Mouse (Mus musculus) MEL (cell line): ENCODE results near the gene Cyp4f14. TPM values are rescaled to one million over a fixed set of nuclear protein-coding genes. Genes with fewer than 3 reads are reported as not detected.

Source experiments
- DNase-seq: peaks from one replicate; pipeline ENCODE4 v3.0.0; 2011; ENCODE audit warnings: low read depth, low spot score
- H3K27ac ChIP-seq: 2 replicates; pipeline ENCODE4 v1.5.1; 2012; ENCODE audit warnings: low read depth, mild to moderate bottlenecking, control low read depth, low read length, moderate library complexity; ENCODE audit not compliant: control insufficient read depth
- H3K27me3 ChIP-seq, 2 experiments: fragments of 150-350 bp in 1 of 2; sonication (generic) in 1 of 2; 2 replicates each; pipeline ENCODE4 v1.6.1; 2012; ENCODE audit warnings: low read length in 2 of 2, mild to moderate bottlenecking in 2 of 2, improper control_type of control experiment in 1 of 2, moderate library complexity in 1 of 2; ENCODE audit not compliant: insufficient read depth in 2 of 2, control insufficient read depth in 1 of 2
- H3K36me3 ChIP-seq, 2 experiments: 2 replicates each; pipeline ENCODE4 v1.6.1; 2012 to 2014; ENCODE audit warnings: low read length in 2 of 2, improper control_type of control experiment in 1 of 2, inconsistent platforms in 1 of 2, mild to moderate bottlenecking in 1 of 2; ENCODE audit not compliant: insufficient read depth in 2 of 2, control insufficient read depth in 1 of 2
- H3K4me1 ChIP-seq, 2 experiments: fragments of 150-350 bp in 1 of 2; sonication (generic) in 1 of 2; 2 replicates each; pipeline ENCODE4 v1.6.1; 2012; ENCODE audit warnings: low read length in 2 of 2, improper control_type of control experiment in 1 of 2, mild to moderate bottlenecking in 1 of 2; ENCODE audit not compliant: insufficient read depth in 2 of 2, control insufficient read depth in 1 of 2
- H3K4me3 ChIP-seq, 2 experiments: fragments of 150-350 bp in 1 of 2; sonication (generic) in 1 of 2; 2 replicates each; pipeline ENCODE4 v1.5.1; 2012; ENCODE audit warnings: low read depth in 2 of 2, low read length in 2 of 2, mild to moderate bottlenecking in 2 of 2, moderate library complexity in 2 of 2, control low read depth in 1 of 2, improper control_type of control experiment in 1 of 2; ENCODE audit not compliant: control insufficient read depth in 1 of 2, insufficient read depth in 1 of 2
- H3K79me2 ChIP-seq: 2 replicates; pipeline ENCODE4 v1.6.1; 2012; ENCODE audit warnings: mild to moderate bottlenecking, low read length, moderate library complexity; ENCODE audit not compliant: control insufficient read depth, poor library complexity, insufficient read depth
- H3K9ac ChIP-seq: 2 replicates; pipeline ENCODE4 v1.6.1; 2012; ENCODE audit warnings: low read depth, mild to moderate bottlenecking, control low read depth, low read length, moderate library complexity; ENCODE audit not compliant: control insufficient read depth, poor library complexity, severe bottlenecking
- H3K9me3 ChIP-seq: fragments of 150-350 bp; sonication (generic); replicated peaks from 2 replicates; pipeline ENCODE4 v1.6.1; 2012; ENCODE audit warnings: mild to moderate bottlenecking, low read length, improper control_type of control experiment, moderate library complexity; ENCODE audit not compliant: insufficient read depth
- BHLHE40 ChIP-seq: IDR thresholded peaks from 2 replicates; pipeline ENCODE4 v1.6.1; 2012; ENCODE audit warnings: low read depth, mild to moderate bottlenecking, inconsistent platforms, low read length, improper control_type of control experiment, borderline replicate concordance
- CHD1 ChIP-seq: IDR thresholded peaks from 2 replicates; pipeline ENCODE4 v1.6.1; 2012; ENCODE audit warnings: low read depth, mild to moderate bottlenecking, inconsistent platforms, low read length, improper control_type of control experiment
- CHD2 ChIP-seq: IDR thresholded peaks from 2 replicates; pipeline ENCODE4 v1.6.1; 2011; ENCODE audit warnings: low read length, improper control_type of control experiment
- CTCF ChIP-seq, 3 experiments: IDR thresholded peaks in 2 of 3; conservative IDR thresholded peaks in 1 of 3; 2 replicates each; pipeline ENCODE4 v1.5.1; 2011 to 2012; ENCODE audit warnings: low read length in 3 of 3, low read depth in 2 of 3, mild to moderate bottlenecking in 2 of 3, improper control_type of control experiment in 1 of 3, inconsistent platforms in 1 of 3, mixed read lengths in 1 of 3, moderate library complexity in 1 of 3; ENCODE audit not compliant: control insufficient read depth in 1 of 3, insufficient read depth in 1 of 3, poor library complexity in 1 of 3, severe bottlenecking in 1 of 3
- E2F4 ChIP-seq: IDR thresholded peaks from 2 replicates; pipeline ENCODE4 v1.6.1; 2011; ENCODE audit warnings: low read depth, low read length, improper control_type of control experiment, borderline replicate concordance
- ELF1 ChIP-seq: IDR thresholded peaks from 2 replicates; pipeline ENCODE4 v1.6.1; 2014; ENCODE audit warnings: low read depth, mild to moderate bottlenecking, inconsistent platforms, low read length, improper control_type of control experiment, moderate library complexity
- ETS1 ChIP-seq: IDR thresholded peaks from 2 replicates; pipeline ENCODE4 v1.6.1; 2012; ENCODE audit warnings: low read depth, mild to moderate bottlenecking, inconsistent platforms, low read length, improper control_type of control experiment, moderate library complexity
- HCFC1 ChIP-seq: IDR thresholded peaks from 2 replicates; pipeline ENCODE4 v1.6.1; 2012; ENCODE audit warnings: low read depth, mild to moderate bottlenecking, inconsistent platforms, low read length, improper control_type of control experiment, moderate library complexity
- JUND ChIP-seq: IDR thresholded peaks from 2 replicates; pipeline ENCODE4 v1.6.1; 2011; ENCODE audit warnings: low read depth, mild to moderate bottlenecking, improper control_type of control experiment, low read length
- KAT2A ChIP-seq: conservative IDR thresholded peaks from 2 replicates; pipeline ENCODE4 v1.6.1; 2012; ENCODE audit warnings: low read depth, low read length, improper control_type of control experiment, inconsistent platforms
- MAZ ChIP-seq: IDR thresholded peaks from 2 replicates; pipeline ENCODE4 v1.6.1; 2012; ENCODE audit warnings: low read depth, mild to moderate bottlenecking, inconsistent platforms, low read length, improper control_type of control experiment
- MXI1 ChIP-seq: IDR thresholded peaks from 2 replicates; pipeline ENCODE4 v1.6.1; 2011; ENCODE audit warnings: mild to moderate bottlenecking, low read depth, low read length, improper control_type of control experiment
- MYB ChIP-seq: IDR thresholded peaks from 2 replicates; pipeline ENCODE4 v1.6.1; 2011; ENCODE audit warnings: mild to moderate bottlenecking, low read depth, low read length, improper control_type of control experiment
- MYC ChIP-seq: IDR thresholded peaks from 2 replicates; pipeline ENCODE4 v1.6.1; 2011; ENCODE audit warnings: low read depth, mild to moderate bottlenecking, low read length, improper control_type of control experiment, moderate library complexity
- NELFE ChIP-seq: IDR thresholded peaks from 2 replicates; pipeline ENCODE4 v1.6.1; 2011; ENCODE audit warnings: low read depth, low read length, improper control_type of control experiment
- NRF1 ChIP-seq: IDR thresholded peaks from 2 replicates; pipeline ENCODE4 v1.6.1; 2014; ENCODE audit warnings: low read depth, mild to moderate bottlenecking, inconsistent platforms, low read length, improper control_type of control experiment, moderate library complexity; ENCODE audit not compliant: poor library complexity, insufficient read depth, severe bottlenecking
- POLR2A ChIP-seq, 2 experiments: IDR thresholded peaks; 2 replicates each; pipeline ENCODE4 v1.6.1; 2011 to 2012; ENCODE audit warnings: low read length in 2 of 2, mild to moderate bottlenecking in 2 of 2, control low read depth in 1 of 2, improper control_type of control experiment in 1 of 2, low read depth in 1 of 2, moderate library complexity in 1 of 2; ENCODE audit not compliant: control insufficient read depth in 1 of 2, insufficient read depth in 1 of 2, poor library complexity in 1 of 2
- POLR2AphosphoS5 ChIP-seq: IDR thresholded peaks from 2 replicates; pipeline ENCODE4 v1.6.1; 2012; ENCODE audit warnings: low read depth, borderline replicate concordance, mild to moderate bottlenecking, inconsistent platforms, low read length, moderate library complexity, mixed read lengths
- SIN3A ChIP-seq: IDR thresholded peaks from 2 replicates; pipeline ENCODE4 v1.6.1; 2012; ENCODE audit warnings: low read length, improper control_type of control experiment, inconsistent platforms
- SMC3 ChIP-seq: IDR thresholded peaks from 2 replicates; pipeline ENCODE4 v1.6.1; 2011; ENCODE audit warnings: low read depth, low read length, improper control_type of control experiment
- TAL1 ChIP-seq: IDR thresholded peaks from 2 replicates; pipeline ENCODE4 v1.6.1; 2012; ENCODE audit warnings: mild to moderate bottlenecking, inconsistent platforms, low read length, moderate library complexity, mixed read lengths
- TBP ChIP-seq: IDR thresholded peaks from 2 replicates; pipeline ENCODE4 v1.8.0; 2011; ENCODE audit warnings: low read depth, low read length, improper control_type of control experiment
- UBTF ChIP-seq: IDR thresholded peaks from 2 replicates; pipeline ENCODE4 v1.6.1; 2012; ENCODE audit warnings: low read depth, mild to moderate bottlenecking, inconsistent platforms, low read length, improper control_type of control experiment, moderate library complexity, borderline replicate concordance; ENCODE audit not compliant: insufficient read depth
- polyA plus RNA-seq, 2 experiments: library from polyadenylated mRNA; stranded (reverse) in 1 of 2; unstranded in 1 of 2; fragments of >175 nt in 1 of 2; fragments of >200 nt in 1 of 2; gene quantifications; 2 replicates each; pipeline versions ENCODE4 v1.2.1 to v1.2.4; 2012; ENCODE audit warnings: low replicate concordance in 2 of 2, low read depth in 1 of 2; ENCODE audit not compliant: insufficient read length in 2 of 2, insufficient read depth in 1 of 2, missing spikeins in 1 of 2
- total RNA-seq: library from RNA; depleted of rRNA; stranded (reverse); fragments of 300-350 nt; gene quantifications from 2 replicates; pipeline ENCODE4 v1.2.3, GENCODE M21; 2012

Gene Cyp4f14
- total and polyA plus RNA-seq, 3 experiments: not detected

GRCm38 (mm10) chr17:32927803-32928202, 10.7 kb upstream of the Cyp4f14 start:
- H3K27me3 ChIP-seq: no peaks in the 10 kb centered on the region
- H3K4me1 ChIP-seq: no peaks in the 10 kb centered on the region
- no peaks in the 10 kb centered on the region for H3K36me3 ChIP-seq
- no peaks in the 10 kb centered on the region for H3K9me3 ChIP-seq
- H3K9ac ChIP-seq: no peak overlapping the region
- H3K4me3 ChIP-seq: no peak overlapping the region
- no peak overlapping the region for H3K27ac ChIP-seq
- H3K79me2 ChIP-seq: no peaks in the 10 kb centered on the region
- no peak for DNase-seq
- TF ChIP-seq POLR2AphosphoS5: no peak
- TF ChIP-seq SIN3A: no peak
- no peak for TF ChIP-seq MAZ
- TF ChIP-seq POLR2A (IDR thresholded peaks at IDR 0.05; ENCODE audit: control insufficient read depth in 1 of 2, insufficient read depth in 1 of 2, low read depth in 1 of 2, low read length in 2 of 2, poor library complexity in 1 of 2): no peak
- no peak for TF ChIP-seq TAL1
- TF ChIP-seq BHLHE40: no peak
- TF ChIP-seq UBTF: no peak
- TF ChIP-seq MYB: no peak
- TF ChIP-seq CHD1: no peak

- Histone ChIP-seq H3K79me2 (no peaks in the 10 kb centered on the region), H3K9me3 (no peaks in the 10 kb centered on the region), H3K4me3 (no peak overlapping the region), H3K27me3 (no peaks in the 10 kb centered on the region), H3K27ac (no peak overlapping the region)
- DNase-seq: no peak
- TF ChIP-seq CTCF (IDR thresholded peaks at IDR 0.05 in 2 of 3, conservative IDR thresholded peaks at IDR 0.05 in 1 of 3; ENCODE audit: control insufficient read depth in 1 of 3, insufficient read depth in 1 of 3, low read depth in 2 of 3, low read length in 3 of 3, poor library complexity in 1 of 3, severe bottlenecking in 1 of 3): no peak
- TF ChIP-seq UBTF: no peak
- TF ChIP-seq E2F4: no peak
- no peak for TF ChIP-seq HCFC1
- no peak for TF ChIP-seq POLR2AphosphoS5
- TF ChIP-seq SIN3A: no peak
- TF ChIP-seq TAL1: no peak
- no peak for TF ChIP-seq KAT2A
- TF ChIP-seq, all 39 proteins: peak for 0
- no peaks in the 10 kb centered on the region for H3K36me3 ChIP-seq
- no peaks in the 10 kb centered on the region for H3K4me1 ChIP-seq
- no peak overlapping the region for H3K9ac ChIP-seq
Measured at GRCm38 (mm10) chr17:32924658-32925312, 7.6 kb upstream of the Cyp4f14 start.

GRCm38 (mm10) chr17:32923681-32924080, 6.5 kb upstream of the Cyp4f14 start:
- H3K4me3 ChIP-seq: no peak overlapping the region
- H3K9ac ChIP-seq: no peak overlapping the region
- no peaks in the 10 kb centered on the region for H3K27me3 ChIP-seq
- no peaks in the 10 kb centered on the region for H3K79me2 ChIP-seq
- no peaks in the 10 kb centered on the region for H3K9me3 ChIP-seq
- H3K27ac ChIP-seq: no peak overlapping the region
- H3K4me1 ChIP-seq: 0 out of 4 replicates have a peak, but pooled peaks cover 0 to 3% of the 10 kb centered on the region in 2 experiments
- no peaks in the 10 kb centered on the region for H3K36me3 ChIP-seq
- no peak for DNase-seq
- TF ChIP-seq TBP: no peak
- no peak for TF ChIP-seq ELF1
- TF ChIP-seq CHD2: no peak
- no peak for TF ChIP-seq SMC3
- TF ChIP-seq CHD1: no peak
- TF ChIP-seq UBTF: no peak
- no peak for TF ChIP-seq TAL1
- no peak for TF ChIP-seq MAZ
- no peak for TF ChIP-seq JUND
- no peak for TF ChIP-seq KAT2A
- no peak for TF ChIP-seq MYC
- no peak for TF ChIP-seq ETS1
- TF ChIP-seq NELFE: no peak
- TF ChIP-seq MXI1: no peak
- no peak for TF ChIP-seq NRF1
- TF ChIP-seq CTCF (IDR thresholded peaks at IDR 0.05 in 2 of 3, conservative IDR thresholded peaks at IDR 0.05 in 1 of 3; ENCODE audit: control insufficient read depth in 1 of 3, insufficient read depth in 1 of 3, low read depth in 2 of 3, low read length in 3 of 3, poor library complexity in 1 of 3, severe bottlenecking in 1 of 3): no peak
- no peak for TF ChIP-seq SIN3A
- no peak for TF ChIP-seq MYB
- TF ChIP-seq POLR2A (IDR thresholded peaks at IDR 0.05; ENCODE audit: control insufficient read depth in 1 of 2, insufficient read depth in 1 of 2, low read depth in 1 of 2, low read length in 2 of 2, poor library complexity in 1 of 2): no peak
